Mouse (Mus musculus) liver, adult 2 months (tissue): ENCODE results near the gene Soga1. TPM values are rescaled to one million over a fixed set of nuclear protein-coding genes. Genes with fewer than 3 reads are reported as not detected.

Experiments used
- DNase-seq: peaks from one replicate; pipeline ENCODE4 v3.0.0-alpha.2; 2011; ENCODE audit warnings: low read depth, low spot score; ENCODE audit errors: extremely low read depth
- H3K27ac ChIP-seq: fragments of 200-500 bp; replicated peaks from 2 replicates; pipeline ENCODE4 v1.5.1; 2012; ENCODE audit warnings: low read depth, mild to moderate bottlenecking, control low read depth, inconsistent platforms, low read length; ENCODE audit not compliant: insufficient read depth
- H3K27me3 ChIP-seq: fragments of 200-500 bp; 2 replicates; pipeline ENCODE4 v1.6.1; 2012; ENCODE audit warnings: mild to moderate bottlenecking, moderate library complexity, low read length, inconsistent platforms; ENCODE audit not compliant: control insufficient read depth, insufficient read depth
- H3K36me3 ChIP-seq: fragments of 200-500 bp; 2 replicates; pipeline ENCODE4 v1.6.1; 2012; ENCODE audit warnings: low read length, inconsistent platforms; ENCODE audit not compliant: control insufficient read depth, insufficient read depth
- H3K4me1 ChIP-seq: fragments of 200-500 bp; 2 replicates; pipeline ENCODE4 v1.6.1; 2011; ENCODE audit warnings: low read length; ENCODE audit not compliant: control insufficient read depth, insufficient read depth
- H3K4me3 ChIP-seq: fragments of 200-500 bp; 2 replicates; pipeline ENCODE4 v1.5.1; 2011; ENCODE audit warnings: low read depth, mild to moderate bottlenecking, control low read depth, low read length, moderate library complexity; ENCODE audit not compliant: insufficient read depth
- H3K79me2 ChIP-seq: fragments of 200-500 bp; 2 replicates; pipeline ENCODE4 v1.6.1; 2012; ENCODE audit warnings: inconsistent platforms, mild to moderate bottlenecking, low read length, moderate library complexity; ENCODE audit not compliant: control insufficient read depth, insufficient read depth
- H3K9ac ChIP-seq: fragments of 200-500 bp; 2 replicates; pipeline ENCODE4 v1.6.1; 2012; ENCODE audit warnings: low read depth, mild to moderate bottlenecking, control low read depth, inconsistent platforms, low read length
- CTCF ChIP-seq: fragments of 200-500 bp; IDR thresholded peaks from 2 replicates; pipeline ENCODE4 v1.5.1; 2011; ENCODE audit warnings: low read depth, low read length, control low read depth
- POLR2A ChIP-seq: fragments of 200-500 bp; IDR thresholded peaks from 2 replicates; pipeline ENCODE4 v1.6.1; 2011; ENCODE audit warnings: low read length, control low read depth; ENCODE audit not compliant: insufficient read depth; ENCODE audit errors: extremely low read depth
- WGBS: fragments of 180-500 bp; shearing (Covaris S2); methylation state at CpG from one replicate; pipeline ENCODE4 v1.1.7; 2018; 5-methylcytosine and 5-hydroxymethylcytosine counted together
- polyA plus RNA-seq: library from polyadenylated mRNA; depleted of rRNA; stranded (reverse); fragments of >200 nt; gene quantifications from 2 replicates; pipeline ENCODE4 v1.2.3, GENCODE M21; 2012
- total RNA-seq: library from RNA; depleted of rRNA; stranded (reverse); fragments of >200 nt; gene quantifications from 2 replicates; pipeline ENCODE4 v1.2.3, GENCODE M21; 2014

Gene Soga1
- total and polyA plus RNA-seq, 2 experiments: 1.0 to 1.5 TPM

- H3K9ac ChIP-seq: no peak overlapping the region
- WGBS: 70% methylated on average over 4 of the region's 4 CpGs
- TF ChIP-seq CTCF (no peak), POLR2A (no peak)
- no peaks in the 10 kb centered on the region for H3K36me3 ChIP-seq
- no peaks in the 10 kb centered on the region for H3K27me3 ChIP-seq
- H3K4me3 ChIP-seq: no peak overlapping the region
- DNase-seq: no peak
- H3K79me2 ChIP-seq: no peaks in the 10 kb centered on the region
- H3K4me1 ChIP-seq: peaks cover under 1% of the 10 kb centered on the region
- H3K27ac ChIP-seq: no peak overlapping the region
Measured at GRCm38 (mm10) chr2:157002321-157002720, 76.7 kb downstream of the Soga1 start.

- no peak for TF ChIP-seq POLR2A
- no peak for TF ChIP-seq CTCF
- no peak overlapping the region for H3K9ac ChIP-seq
- H3K79me2 ChIP-seq: no peaks in the 10 kb centered on the region
- H3K4me1 ChIP-seq: no peaks in the 10 kb centered on the region
- 94% methylated on average over 5 of the region's 5 CpGs for whole genome bisulfite sequencing
- no peaks in the 10 kb centered on the region for H3K27me3 ChIP-seq
- no peak overlapping the region for H3K27ac ChIP-seq
- H3K4me3 ChIP-seq: no peak overlapping the region
- no peak for DNase-seq
- no peaks in the 10 kb centered on the region for H3K36me3 ChIP-seq
Measured at GRCm38 (mm10) chr2:156998263-156998662, 80.8 kb downstream of the Soga1 start.

GRCm38 (mm10) chr2:156996576-156996975 lies 82.5 kb downstream of the Soga1 start:
- 58% methylated on average over 6 of the region's 6 CpGs for WGBS
- peak; percentile 59 for DNase-seq
- Histone ChIP-seq H3K79me2 (peaks cover 2% of the 10 kb centered on the region; the same call in 1 of the 2 replicates), H3K27ac (no peak overlapping the region), H3K27me3 (no peaks in the 10 kb centered on the region), H3K4me1 (no peaks in the 10 kb centered on the region), H3K4me3 (no peak overlapping the region), H3K36me3 (no peaks in the 10 kb centered on the region), H3K9ac (no peak overlapping the region)
- TF ChIP-seq CTCF (peak; percentile 60), POLR2A (no peak)

GRCm38 (mm10) chr2:156991470-156992319 lies 87.4 kb downstream of the Soga1 start, which contains the start of gene Ndrg3:
TSS of gene Ndrg3 (minus strand) at chr2:156992056.
- peak; percentile 94 for DNase-seq
- Histone ChIP-seq H3K4me3 (peak within 1 kb of the TSS; percentile 97), H3K79me2 (peaks cover 11% of the 10 kb centered on the region; the same call in 1 of the 2 replicates), H3K4me1 (peaks cover 6% of the 10 kb centered on the region; the same call in 1 of the 2 replicates), H3K36me3 (no peaks in the 10 kb centered on the region), H3K9ac (peak within 1 kb of the TSS; percentile 93), H3K27ac (peak within 1 kb of the TSS; percentile 81), H3K27me3 (no peaks in the 10 kb centered on the region)
- 1% methylated on average over 66 of the region's 66 CpGs for WGBS
- TF ChIP-seq CTCF (peak; percentile 32; the same call in 1 of the 2 replicates), POLR2A (peak; percentile 58; the same call in 1 of the 2 replicates)

GRCm38 (mm10) chr2:156990727-156991431 lies 88.2 kb downstream of the Soga1 start:
- Histone ChIP-seq H3K27me3 (no peaks in the 10 kb centered on the region), H3K9ac (peak overlapping the region; percentile 93), H3K4me3 (peak overlapping the region; percentile 97), H3K36me3 (no peaks in the 10 kb centered on the region), H3K79me2 (peaks cover 11% of the 10 kb centered on the region; the same call in 1 of the 2 replicates), H3K4me1 (peaks cover 6% of the 10 kb centered on the region; the same call in 1 of the 2 replicates), H3K27ac (peak overlapping the region; percentile 81)
- peak; percentile 87 for DNase-seq
- TF ChIP-seq POLR2A: no peak
- TF ChIP-seq CTCF: no peak
- 7% methylated on average over 16 of the region's 16 CpGs for WGBS
